Mouse (Mus musculus): ENCODE measurements at regions not wholly inside any gene's neighbourhood (a gene's known extent, or its start where the extent isn't known, plus 50 kb on each side); places are given as distances from the start of the nearest gene placed in this dataset.

DNA sequence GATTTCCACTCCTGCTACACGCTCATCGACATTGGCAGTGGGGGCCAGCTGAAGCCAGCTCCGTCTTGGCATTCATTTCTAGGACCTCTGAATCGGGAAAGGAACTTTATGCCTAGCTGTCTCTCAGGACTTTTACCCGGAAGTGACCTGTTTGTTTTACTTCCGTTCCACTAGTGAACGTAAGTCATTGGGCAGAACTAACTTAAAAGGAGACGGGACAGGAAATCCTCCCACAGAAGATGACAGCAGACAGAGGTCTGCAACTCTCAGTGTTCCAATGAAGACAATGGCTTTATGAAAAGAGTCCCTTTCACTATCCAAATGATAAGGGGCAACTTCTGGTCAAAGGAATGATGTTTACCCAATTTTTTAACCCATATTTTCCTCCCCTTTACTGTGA, 155.5 kb downstream of the Sec61b start:
- DNase-seq, result no peak

DNA sequence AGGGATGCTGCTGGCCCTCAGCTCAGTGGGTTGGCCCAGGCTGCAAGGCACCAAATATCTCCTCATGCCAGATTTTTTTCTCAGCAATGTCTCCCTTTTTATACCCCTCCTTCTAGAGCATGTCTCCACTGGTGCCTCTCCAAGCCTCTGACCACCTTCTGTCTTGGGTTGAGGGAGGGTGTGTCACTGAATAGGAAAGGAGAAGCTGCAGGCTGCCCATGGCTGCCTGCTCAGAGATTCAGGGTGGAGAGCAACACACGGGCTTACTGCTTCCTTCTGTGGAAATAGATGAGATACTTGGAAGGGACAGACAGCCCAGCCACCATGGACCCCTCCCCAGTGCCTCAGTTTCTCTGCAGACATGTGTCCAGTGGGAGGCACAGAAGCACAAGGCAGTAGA, 156.0 kb downstream of the Sec61b start:
- DNase-seq, result no peak

DNA sequence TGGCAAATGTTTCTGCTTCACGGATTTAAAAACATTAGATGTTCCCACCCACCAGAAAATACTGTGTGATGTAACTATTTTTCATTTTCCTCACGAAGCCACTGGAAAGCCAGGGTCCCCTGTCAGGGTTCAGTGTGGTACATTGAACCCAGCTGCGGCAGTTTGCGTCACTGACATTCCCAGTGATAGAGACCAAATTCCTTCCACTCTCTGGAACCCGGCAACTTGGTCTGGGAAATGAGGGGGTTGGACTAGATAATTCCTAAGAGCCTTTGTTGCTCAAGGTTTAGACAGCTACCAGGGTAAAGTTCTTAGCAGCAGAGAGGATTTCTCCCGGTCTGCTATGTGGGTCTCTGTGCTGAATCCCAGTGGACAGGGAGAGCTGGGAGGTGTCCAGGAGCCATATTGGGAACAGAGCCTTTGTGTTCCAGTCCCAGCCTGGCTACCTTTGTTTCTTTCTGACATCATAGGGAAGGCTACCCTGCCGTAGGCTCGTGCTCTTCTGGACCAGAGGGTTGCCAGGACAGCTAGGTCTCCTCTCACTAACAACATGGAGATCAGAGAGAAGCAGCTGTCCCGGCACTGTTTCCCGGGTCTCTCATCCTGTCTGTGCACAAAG, 164.5 kb downstream of the Sec61b start:
- no peak for DNase-seq

DNA sequence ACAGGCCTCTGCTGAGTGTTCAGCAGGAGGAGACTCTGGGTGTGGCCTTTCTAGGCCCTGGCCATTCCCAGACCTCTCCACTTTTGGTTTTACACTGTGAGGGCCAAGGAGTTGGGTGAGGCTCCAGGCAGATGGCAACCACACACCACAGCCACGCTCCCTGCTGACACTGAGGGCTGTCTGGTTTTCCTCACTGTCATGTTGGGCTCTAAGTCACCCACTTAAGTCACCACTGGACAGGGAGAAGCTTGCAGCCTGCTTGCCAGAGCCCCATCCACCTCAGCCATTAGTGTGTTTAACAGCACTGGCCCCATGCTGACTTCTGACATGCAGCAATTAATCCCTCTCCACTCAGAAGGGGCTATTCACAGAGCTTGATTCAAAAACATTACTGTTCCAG, 170.6 kb downstream of the Sec61b start:
- no peak for DNase-seq

DNA sequence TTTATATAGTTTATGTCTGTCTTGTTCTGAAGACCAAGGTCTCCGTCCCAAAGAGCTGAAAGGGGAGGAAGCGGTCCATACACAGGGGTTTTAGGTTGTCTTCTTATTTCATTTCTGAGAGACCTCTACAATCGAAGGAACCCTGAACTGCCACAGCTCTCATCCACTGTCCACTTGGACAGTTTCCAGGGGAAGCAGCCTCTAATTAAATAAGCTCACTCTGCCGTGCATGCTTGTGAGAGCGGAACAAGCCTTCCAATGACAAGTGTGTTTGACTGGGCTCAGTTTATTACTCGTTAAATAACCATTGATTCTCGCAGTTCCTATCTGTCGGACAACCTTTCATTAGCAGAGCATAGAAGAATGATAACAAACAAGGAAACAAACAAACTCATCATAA, 174.2 kb downstream of the Sec61b start:
- DNase-seq, result no peak

DNA sequence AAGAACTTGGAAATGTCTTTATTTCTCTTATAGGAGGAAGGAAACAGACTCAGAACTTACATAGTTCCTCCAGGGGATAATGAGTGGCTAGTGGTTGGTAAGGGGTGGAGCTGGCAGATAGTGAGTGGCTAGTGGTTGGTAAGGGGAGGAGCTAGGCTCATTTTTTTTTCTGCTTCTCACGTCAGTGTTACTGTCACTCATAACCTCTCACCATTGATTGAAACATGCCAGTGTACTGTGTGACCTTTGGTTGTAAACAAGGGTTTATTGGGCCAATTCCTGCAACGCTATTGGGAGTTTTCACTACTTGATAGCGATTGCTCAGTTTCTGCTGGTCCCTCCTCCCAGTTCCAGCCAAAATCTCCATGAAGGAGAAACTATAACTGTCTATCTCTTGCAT, 175.5 kb downstream of the Sec61b start:
- no peak for DNase-seq

DNA sequence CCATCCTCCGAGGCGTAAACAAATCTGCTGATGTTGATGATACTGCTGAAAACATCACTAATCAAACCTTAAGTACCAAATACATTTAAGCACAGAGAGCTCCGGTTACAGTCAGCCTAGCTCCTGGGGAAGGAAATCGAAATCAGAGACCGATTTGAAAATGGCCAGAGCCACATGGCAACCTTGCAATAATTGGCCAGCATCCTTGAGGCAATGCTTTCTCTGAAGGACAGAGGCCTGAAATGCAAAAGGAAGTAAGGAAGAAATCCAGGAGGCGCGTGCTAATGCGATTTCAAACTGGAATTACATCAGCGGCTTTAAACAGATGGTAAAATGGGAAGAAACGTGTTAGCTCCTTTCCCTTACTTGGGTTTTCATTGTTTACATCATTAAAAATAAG, 177.1 kb downstream of the Sec61b start:
- DNase-seq, result no peak

DNA sequence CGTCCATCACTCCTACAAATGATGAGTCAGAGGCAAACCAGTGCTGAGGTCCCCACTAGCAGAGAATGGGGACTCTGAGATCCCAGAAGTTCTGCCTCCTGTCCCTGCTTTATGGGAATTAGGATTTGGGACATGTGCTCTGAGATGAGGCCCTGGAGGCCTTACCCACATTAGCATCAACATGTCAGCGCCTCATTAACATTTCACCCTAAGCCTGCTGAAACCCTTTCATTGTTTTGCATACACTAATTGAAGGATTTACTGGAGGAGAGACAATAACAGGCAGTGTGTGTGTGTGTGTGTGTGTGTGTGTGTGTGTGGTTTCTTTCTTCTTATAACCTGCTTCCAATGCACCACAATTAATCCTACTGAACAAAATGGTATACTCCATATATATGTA, 178.7 kb downstream of the Sec61b start:
- no peak for DNase-seq

DNA sequence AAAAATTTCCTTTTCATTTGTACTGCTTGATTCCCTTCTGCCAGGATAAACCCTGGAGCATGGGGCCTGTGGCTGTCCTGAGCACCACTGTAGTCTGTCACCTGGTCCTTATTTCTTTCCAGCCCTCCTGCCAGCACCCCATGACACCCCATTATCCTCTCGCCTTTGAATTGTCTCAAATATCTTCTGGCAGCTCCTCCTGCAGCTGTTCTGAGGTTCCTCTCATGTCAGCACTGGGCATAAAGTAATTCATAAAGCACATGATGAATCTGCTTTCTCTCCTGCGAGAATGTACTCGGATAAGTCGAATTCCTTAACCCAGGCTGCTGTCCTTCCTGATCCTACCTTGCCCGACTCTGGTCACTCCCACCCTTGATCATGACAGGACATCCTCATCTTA, 195.1 kb downstream of the Sec61b start:
- DNase-seq, result no peak

DNA sequence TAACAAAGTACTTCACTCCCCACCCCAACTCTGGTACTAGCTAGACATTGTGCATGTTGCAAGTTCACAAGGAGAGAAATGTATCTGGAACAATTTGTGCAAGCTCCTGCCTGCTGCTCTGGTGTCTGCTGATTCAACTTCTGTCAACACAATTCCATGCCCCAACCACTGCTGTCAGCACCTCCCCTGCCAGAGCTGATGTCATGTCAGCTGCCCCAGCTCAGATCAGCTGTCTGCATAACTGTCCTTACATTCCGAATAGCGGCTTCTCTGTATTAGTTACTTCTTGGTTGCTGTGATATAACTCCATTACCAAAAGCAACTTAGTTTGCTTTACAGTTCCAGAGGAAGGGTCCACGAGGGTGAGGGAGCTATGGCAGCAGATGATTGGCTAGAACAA, 196.0 kb downstream of the Sec61b start:
- no peak for DNase-seq

DNA sequence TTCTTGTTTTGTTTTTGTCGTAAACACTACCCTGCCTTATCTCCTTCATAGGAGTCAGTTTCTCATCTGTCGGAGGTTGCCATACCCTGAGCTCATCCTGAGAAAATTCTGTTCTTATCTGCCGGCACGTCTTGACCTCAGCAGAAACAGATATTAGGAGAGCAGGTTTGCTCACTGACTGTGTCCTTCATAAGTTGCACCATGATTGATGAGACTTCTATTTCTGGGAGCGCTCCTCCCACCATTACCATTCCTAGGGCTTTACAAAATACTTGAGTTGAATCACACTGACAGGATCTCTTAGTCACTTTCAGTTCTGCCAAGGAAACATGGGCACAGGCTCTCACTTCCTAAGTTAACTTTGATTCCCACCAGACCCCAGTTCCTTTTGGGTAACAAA, 196.9 kb downstream of the Sec61b start:
- no peak for DNase-seq

DNA sequence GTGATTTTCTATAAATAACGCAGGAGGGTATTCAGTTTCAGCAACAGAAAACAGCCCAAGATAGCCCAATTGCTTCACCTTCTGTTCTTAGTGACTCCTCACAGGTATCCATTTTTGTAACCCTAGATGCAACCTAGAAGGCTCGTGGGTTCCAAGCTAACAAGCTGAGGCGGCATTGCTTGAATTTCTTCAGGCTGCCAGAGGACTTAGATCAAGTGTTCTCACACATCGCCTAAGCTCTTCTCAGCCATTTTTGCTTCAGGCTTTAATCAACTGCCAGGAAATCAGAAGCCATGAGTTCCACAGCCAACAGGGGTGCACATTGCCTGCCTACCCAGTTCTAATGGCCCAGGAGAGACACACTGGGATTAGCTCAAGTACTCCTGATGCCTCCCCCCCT, 206.7 kb downstream of the Sec61b start:
- no peak for DNase-seq

DNA sequence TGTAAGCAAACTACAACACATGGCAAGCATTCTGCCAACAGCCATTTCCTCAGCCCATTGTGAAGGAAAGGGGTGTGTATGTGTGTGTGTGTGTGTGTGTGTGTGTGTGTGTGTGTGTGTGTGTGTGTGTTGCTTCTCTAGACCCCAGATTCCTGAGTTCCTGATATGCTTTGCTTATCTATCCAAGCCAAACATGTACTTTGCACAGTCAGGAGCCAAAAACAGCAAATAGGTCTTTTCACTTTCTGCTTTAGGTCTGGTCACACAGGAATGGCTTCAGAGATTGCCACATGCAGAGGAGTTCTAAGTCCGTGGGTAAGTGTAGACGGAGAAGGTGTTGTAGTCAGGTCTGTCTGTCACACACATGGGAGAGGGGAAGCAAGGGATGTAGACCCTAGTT, 216.7 kb downstream of the Sec61b start:
- DNase-seq, result no peak

DNA sequence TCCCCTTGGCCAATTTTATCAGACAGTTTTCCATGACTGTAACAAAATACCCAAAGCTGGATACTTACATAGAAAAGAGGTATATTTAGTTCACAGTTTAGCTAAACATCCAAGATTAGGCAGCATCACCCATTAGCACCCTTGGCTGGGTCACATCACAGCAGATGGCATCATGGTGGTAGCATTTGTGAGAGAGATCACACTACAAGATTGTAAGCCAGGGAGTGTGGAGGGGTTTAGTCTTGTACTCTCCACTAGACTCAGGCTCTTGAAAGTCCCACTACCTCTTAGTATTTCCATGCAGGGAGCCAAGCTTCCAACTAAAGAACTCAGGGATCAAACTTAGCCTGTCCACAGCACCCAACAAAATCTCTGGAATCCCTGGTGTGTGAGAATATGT, 218.2 kb downstream of the Sec61b start:
- no peak for DNase-seq

DNA sequence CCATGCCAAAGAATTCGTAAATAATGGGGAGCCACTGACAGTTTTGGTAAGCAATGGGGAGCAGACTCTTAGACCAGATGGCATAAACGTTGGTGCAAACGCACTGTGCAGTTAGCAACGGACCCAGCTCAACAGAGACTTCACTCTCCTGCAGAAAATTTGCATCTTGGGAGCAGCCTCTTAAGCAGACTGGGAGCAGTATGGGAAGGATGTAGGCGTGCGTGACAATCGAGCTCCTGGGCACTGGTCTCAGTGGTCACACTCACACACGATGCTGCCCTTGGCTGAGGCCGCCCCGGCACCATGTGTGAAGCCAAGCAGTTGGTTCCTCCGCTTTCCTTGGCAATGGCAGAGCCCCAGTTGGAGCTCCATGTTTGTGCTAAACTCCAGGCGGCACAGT, 218.8 kb downstream of the Sec61b start:
- peak; percentile 31 for DNase-seq

DNA sequence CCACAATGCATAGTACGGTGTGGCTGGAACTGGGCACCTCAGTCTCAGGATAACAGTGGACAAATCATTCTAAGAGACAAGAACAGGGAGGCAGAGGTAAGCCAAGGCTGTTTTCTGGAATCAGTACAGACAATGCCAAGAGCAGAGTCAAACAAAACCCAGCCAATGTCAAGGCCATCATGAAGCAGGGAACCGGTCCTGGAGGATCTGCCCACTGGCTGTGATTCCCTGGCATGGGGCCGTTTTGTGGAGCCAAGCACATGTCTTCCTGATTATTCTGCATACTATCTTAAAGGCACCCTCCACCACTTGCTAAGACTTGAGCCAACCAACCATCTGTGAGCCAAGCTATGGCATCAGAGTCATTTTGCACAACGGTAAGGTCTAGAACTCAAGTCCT, 222.6 kb downstream of the Sec61b start:
- DNase-seq, result no peak

DNA sequence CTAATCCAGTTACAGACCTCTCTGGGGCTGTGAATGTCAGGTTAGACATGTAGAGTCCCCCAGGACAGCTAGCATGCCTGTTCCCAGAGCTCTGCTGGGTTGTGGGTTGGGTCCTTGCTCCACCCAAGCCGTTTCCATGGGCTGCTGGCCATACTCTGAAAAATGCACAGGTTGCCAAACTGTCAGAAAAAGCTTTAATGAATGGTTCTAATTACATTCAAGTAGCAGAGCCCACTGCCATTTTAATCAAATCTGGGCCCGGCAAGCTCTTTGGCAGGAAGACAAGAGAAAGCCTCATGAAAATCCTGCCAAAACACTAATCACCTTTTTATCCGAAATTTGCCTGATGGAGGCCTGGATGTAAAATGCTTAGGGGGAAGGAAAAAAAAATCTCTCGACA, 224.1 kb downstream of the Sec61b start:
- DNase-seq, result peak; percentile 6

DNA sequence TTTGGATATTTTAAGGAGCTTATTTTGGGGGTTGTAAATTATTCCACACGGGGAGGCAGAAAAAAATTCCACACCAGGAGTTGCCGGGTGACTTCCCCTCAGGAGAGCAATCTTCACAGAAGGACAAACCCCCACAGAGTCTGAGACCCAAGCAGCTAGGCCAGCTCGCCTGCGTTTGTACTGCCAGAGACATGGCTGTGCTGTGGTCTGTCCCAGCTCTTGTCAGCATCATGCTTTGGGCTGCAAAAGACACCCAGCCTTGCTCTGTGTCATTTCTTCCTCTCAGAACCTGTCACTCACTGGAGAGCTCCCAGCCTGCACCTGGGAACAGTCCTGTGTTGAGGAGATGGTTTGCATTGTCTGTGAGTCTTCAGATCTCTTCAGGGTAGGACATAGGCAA, 224.5 kb downstream of the Sec61b start:
- peak; percentile 6 for DNase-seq

DNA sequence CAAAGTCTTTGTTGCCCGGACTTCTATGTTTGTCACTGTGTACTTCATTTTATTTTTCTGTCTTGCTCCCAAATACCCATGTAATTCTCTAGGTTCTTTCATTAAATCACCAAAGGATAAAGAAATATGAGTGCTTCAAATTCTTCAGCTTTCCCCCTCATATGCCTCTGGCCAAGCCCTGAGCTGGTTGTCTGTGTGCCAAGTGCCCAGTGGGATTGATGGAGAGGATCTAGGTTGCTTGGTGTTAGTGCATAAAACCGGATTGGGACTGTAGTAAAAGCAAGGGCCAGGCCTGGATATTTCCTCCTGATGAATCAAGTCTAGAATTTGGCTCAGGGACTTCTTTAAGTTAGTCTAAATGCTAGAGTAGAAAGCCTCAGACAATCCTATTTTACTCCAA, 229.0 kb downstream of the Sec61b start:
- no peak for DNase-seq

DNA sequence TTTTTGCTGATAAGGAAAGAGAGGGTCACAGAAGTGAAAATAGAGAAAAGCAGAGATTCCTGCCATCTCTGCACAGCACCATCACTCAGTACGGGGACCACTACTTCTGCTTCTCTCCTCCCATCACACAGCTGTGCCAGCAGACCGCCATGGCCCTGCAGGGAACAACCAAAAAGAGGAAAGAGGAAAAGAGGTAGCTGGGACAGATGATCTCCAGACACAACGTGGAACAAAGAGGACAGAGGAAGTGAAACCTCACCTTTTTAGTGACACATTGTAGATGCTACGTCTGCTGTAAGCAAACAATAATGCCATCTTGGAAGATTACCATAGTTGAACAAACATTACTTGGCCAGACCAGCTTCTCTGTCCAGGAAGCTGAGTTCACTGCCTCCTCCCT, 230.1 kb downstream of the Sec61b start:
- no peak for DNase-seq

DNA sequence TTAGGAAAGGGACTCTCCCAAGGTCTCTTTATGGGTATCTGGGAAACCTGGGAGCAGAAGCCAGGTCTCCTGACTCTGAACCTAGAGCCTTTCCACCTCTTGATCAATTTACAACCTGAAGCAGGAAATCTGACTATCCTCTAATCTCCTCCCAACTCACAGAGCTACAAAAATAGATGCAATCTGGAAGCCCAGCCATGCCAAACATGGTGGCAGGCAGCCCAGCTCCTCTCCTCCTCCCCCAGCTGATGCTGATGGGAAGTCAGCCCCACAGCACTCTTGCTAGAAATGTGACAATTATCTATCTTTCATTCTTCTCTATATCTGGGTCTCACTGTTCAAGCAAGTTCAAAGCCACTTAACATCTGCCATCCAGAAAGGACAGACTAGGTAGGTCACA, 233.5 kb downstream of the Sec61b start:
- DNase-seq, result peak; percentile 87

DNA sequence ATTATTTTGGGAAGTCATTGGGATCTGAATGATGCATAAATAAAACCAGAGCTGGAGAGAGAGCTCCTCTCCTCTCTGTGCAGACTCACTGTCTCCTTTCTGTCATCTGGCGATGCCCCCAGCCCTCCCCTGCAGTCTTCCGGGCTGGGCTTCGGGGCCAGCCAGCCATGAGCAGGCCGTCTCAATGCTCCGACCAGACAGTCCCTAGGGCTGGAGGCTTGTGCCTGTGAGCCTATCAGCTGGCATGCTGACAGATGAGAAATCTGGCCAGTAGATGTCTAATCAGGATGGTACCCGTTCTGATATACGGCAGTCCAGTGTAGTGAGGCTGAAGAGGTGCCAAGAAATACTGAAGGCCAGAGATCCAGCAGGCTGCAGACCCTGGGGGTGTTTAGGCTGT, 238.9 kb downstream of the Sec61b start:
- no peak for DNase-seq

DNA sequence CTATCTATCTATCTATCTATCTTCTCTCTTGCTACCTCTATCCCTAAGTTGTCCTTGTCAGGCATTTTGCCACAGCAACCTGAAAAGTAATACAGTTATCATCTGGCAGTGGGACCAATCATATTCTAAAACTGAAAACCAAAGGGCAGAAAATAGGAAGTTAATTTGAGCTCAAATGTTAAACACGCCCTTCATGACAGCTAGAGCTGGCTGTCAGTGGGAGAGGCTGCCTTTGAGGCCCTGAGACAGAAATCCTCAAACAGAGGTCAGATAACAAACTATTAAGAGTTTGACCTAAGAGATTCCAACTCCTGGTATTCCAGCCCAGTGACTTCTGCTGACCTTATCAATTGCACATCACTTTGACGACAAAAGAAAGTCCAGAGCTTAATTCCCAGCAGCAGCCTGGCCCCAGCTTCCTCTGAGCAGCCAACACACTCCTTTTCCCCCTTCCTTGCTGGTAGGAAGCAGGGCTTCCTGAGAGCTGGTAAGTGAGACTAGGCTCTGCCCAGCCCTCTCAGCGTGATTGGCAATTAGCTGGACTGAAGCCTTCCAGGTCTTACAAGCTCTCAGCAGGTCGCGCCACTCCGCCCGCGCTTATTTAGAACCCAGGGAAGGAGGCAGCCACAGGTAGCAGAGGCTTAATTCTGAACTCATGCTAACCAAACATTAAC, 250.0 kb downstream of the Sec61b start:
- DNase-seq, result no peak

DNA sequence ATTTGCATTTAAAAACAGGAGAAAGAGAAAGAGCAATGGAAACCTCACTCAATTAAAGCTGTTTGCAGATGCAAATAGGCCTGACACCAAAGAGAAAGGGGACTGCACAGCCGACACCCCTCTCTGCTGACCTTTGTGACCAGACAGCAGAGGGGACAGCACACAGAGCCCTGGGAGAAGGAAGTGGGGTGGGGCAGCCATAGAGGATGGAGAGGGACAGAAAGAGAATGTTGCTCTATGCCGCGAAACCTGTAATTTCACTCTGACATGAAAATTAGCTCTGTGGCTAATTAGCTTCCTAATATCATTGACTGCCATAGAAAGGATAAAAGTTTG, 250.5 kb downstream of the Sec61b start:
- no peak for DNase-seq

DNA sequence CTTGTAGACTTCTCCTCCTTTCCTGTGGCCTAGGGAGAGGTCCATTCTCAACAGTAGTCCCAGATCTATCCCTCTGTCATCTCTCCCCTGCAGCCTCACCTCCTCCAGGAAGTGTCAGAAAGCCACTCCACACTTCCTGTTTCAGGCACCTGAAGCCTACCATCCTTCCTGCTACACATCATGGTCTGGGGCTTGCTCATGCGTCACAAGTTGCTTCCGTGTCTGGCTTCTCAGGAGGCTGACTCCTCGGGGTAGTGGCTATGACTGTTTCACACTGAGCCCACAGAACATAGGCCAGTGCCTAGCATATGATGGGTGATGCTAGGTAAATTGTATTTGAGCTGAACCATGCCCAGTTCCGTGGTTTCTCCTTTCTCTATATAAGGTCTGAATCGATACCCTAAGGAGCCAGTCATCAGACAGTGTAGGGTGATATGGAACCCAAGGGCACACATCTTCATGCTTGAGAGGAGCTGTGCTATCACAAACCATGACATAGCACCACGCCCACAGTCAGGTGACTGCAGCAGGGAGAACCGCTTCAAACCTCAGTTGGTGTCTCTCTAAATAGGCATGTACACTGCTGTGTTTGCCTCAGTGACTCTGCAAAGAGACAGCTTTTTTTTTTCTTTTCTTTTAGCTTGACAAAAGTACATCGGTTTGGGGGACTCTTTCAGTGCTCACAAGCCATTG, 272.2 kb downstream of the Sec61b start:
- DNase-seq, result no peak

All from right cerebral cortex, postnatal 4 days (tissue).